Mouse (Mus musculus): Measurements from ENCODE around the gene Snx9.

Snx9 gene

GRCm38 (mm10) chr17:5886181-5886810, 45.2 kb downstream of the Snx9 start:
- no peak for DNase-seq (ENCODE audit: low read depth)

- DNase-seq (ENCODE audit: low read depth), result no peak
Measured at GRCm38 (mm10) chr17:5886943-5887800, 46.0 kb downstream of the Snx9 start.

- peak; percentile 62 for DNase-seq (ENCODE audit: low read depth)
Measured at GRCm38 (mm10) chr17:5890429-5890828, 49.3 kb downstream of the Snx9 start.

- DNase-seq (ENCODE audit: low read depth), result no peak
Measured at GRCm38 (mm10) chr17:5891933-5892683, 51.0 kb downstream of the Snx9 start.

- DNase-seq (ENCODE audit: low read depth), result peak; percentile 37
Measured at GRCm38 (mm10) chr17:5893092-5893491, 52.0 kb downstream of the Snx9 start.

- DNase-seq (ENCODE audit: low read depth), result no peak
Measured at GRCm38 (mm10) chr17:5893574-5894148, 52.5 kb downstream of the Snx9 start.

- DNase-seq (ENCODE audit: low read depth), result no peak
Measured at GRCm38 (mm10) chr17:5896066-5896465, 54.9 kb downstream of the Snx9 start.

GRCm38 (mm10) chr17:5896607-5897006, 55.5 kb downstream of the Snx9 start:
- DNase-seq (ENCODE audit: low read depth), result no peak

- no peak for DNase-seq (ENCODE audit: low read depth)
Measured at GRCm38 (mm10) chr17:5897326-5898200, 56.4 kb downstream of the Snx9 start.

GRCm38 (mm10) chr17:5899251-5899650, 58.1 kb downstream of the Snx9 start:
- no peak for DNase-seq (ENCODE audit: low read depth)

- no peak for DNase-seq (ENCODE audit: low read depth)
Measured at GRCm38 (mm10) chr17:5901381-5901780, 60.3 kb downstream of the Snx9 start.

GRCm38 (mm10) chr17:5903630-5904301, 62.6 kb downstream of the Snx9 start:
- no peak for DNase-seq (ENCODE audit: low read depth)

GRCm38 (mm10) chr17:5909681-5910080, 68.6 kb downstream of the Snx9 start:
- no peak for DNase-seq (ENCODE audit: low read depth)

GRCm38 (mm10) chr17:5911591-5911990, 70.5 kb downstream of the Snx9 start:
- DNase-seq (ENCODE audit: low read depth), result no peak

GRCm38 (mm10) chr17:5912797-5913196, 71.7 kb downstream of the Snx9 start:
- no peak for DNase-seq (ENCODE audit: low read depth)

- DNase-seq (ENCODE audit: low read depth), result no peak
Measured at GRCm38 (mm10) chr17:5914217-5914616, 73.1 kb downstream of the Snx9 start.

- DNase-seq (ENCODE audit: low read depth), result no peak
Measured at GRCm38 (mm10) chr17:5921954-5922353, 80.8 kb downstream of the Snx9 start.

GRCm38 (mm10) chr17:5923281-5923680, 82.2 kb downstream of the Snx9 start:
- no peak for DNase-seq (ENCODE audit: low read depth)

GRCm38 (mm10) chr17:5924238-5924637, 83.1 kb downstream of the Snx9 start:
- DNase-seq (ENCODE audit: low read depth), result no peak

- DNase-seq (ENCODE audit: low read depth), result no peak
Measured at GRCm38 (mm10) chr17:5926710-5927109, 85.6 kb downstream of the Snx9 start.

- no peak for DNase-seq (ENCODE audit: low read depth)
Measured at GRCm38 (mm10) chr17:5929031-5929430, 87.9 kb downstream of the Snx9 start.

Data from c-Kit-positive CD71-negative TER-119-negative erythroid progenitor cells, embryonic 14.5 days (primary cell).